Mouse (Mus musculus): ENCODE measurements around the gene Lrfn4.

Gene Lrfn4

GRCm38 (mm10) chr19:4570237-4570613 lies 45.2 kb downstream of the Lrfn4 start:
- no peak for DNase-seq (ENCODE audit: low spot score in 2 of 2)

- DNase-seq (ENCODE audit: low spot score in 2 of 2): no peak
Measured at GRCm38 (mm10) chr19:4569356-4570236, 45.9 kb downstream of the Lrfn4 start.

GRCm38 (mm10) chr19:4568832-4569231 lies 46.6 kb downstream of the Lrfn4 start:
- DNase-seq (ENCODE audit: low spot score in 2 of 2): no peak

- no peak for DNase-seq (ENCODE audit: low spot score in 2 of 2)
Measured at GRCm38 (mm10) chr19:4567665-4568064, 47.8 kb downstream of the Lrfn4 start.

- DNase-seq (ENCODE audit: low spot score in 2 of 2): no peak
Measured at GRCm38 (mm10) chr19:4566880-4567279, 48.6 kb downstream of the Lrfn4 start.

- no peak for DNase-seq (ENCODE audit: low spot score in 2 of 2)
Measured at GRCm38 (mm10) chr19:4565678-4566077, 49.8 kb downstream of the Lrfn4 start.
